Mouse (Mus musculus) midbrain, embryonic 14.5 days (tissue): ENCODE data around the gene Hip1. TPM values are rescaled to one million over a fixed set of nuclear protein-coding genes. Genes with fewer than 3 reads are reported as not detected.
A peak's percentile ranks its signal among the peaks of the same experiment; 100 is the strongest.

Experiments
- ATAC-seq: fragments of 200-750 bp; cut with Nextera tagmentation; 2 replicates; pipeline ENCODE4 v1.8.0; 2017; ENCODE audit warnings: moderate number of reproducible peaks, moderate library complexity; ENCODE audit not compliant: low FRiP score, low TSS enrichment
- DNase-seq: peaks from one replicate; pipeline ENCODE4 v3.0.0-alpha.2; 2015
- H3K27ac ChIP-seq: fragments of 300-500 bp; sonication (generic); replicated peaks from 2 replicates; pipeline ENCODE4 v1.5.1; 2014; ENCODE audit warnings: mild to moderate bottlenecking, low read depth, low read length, moderate library complexity
- H3K27me3 ChIP-seq: fragments of 300-500 bp; sonication (generic); 2 replicates; pipeline ENCODE4 v1.6.1; 2014; ENCODE audit warnings: low read length, control low read depth, mixed read lengths; ENCODE audit not compliant: control insufficient read depth, insufficient read depth
- H3K36me3 ChIP-seq: fragments of 300-500 bp; sonication (generic); 2 replicates; pipeline ENCODE4 v1.6.1; 2014; ENCODE audit warnings: low read length, control low read depth; ENCODE audit not compliant: control insufficient read depth, insufficient read depth
- H3K4me1 ChIP-seq: fragments of 300-500 bp; sonication (generic); 2 replicates; pipeline ENCODE4 v1.6.1; 2014; ENCODE audit warnings: mild to moderate bottlenecking, antibody characterized with exemption, low read length, control low read depth; ENCODE audit not compliant: control insufficient read depth, insufficient read depth
- H3K4me2 ChIP-seq: fragments of 300-500 bp; sonication (generic); 2 replicates; pipeline ENCODE4 v1.6.1; 2014; ENCODE audit warnings: mild to moderate bottlenecking, low read length, moderate library complexity
- H3K4me3 ChIP-seq: fragments of 300-500 bp; sonication (generic); replicated peaks from 2 replicates; pipeline ENCODE4 v1.5.1; 2014; ENCODE audit warnings: low read depth, low read length
- H3K9ac ChIP-seq: fragments of 300-500 bp; sonication (generic); replicated peaks from 2 replicates; pipeline ENCODE4 v1.6.1; 2014; ENCODE audit warnings: mild to moderate bottlenecking, low read length, moderate library complexity
- H3K9me3 ChIP-seq: fragments of 300-500 bp; sonication (generic); 2 replicates; pipeline ENCODE4 v1.6.1; 2016; ENCODE audit warnings: low read length, control low read depth, mixed read lengths; ENCODE audit not compliant: control insufficient read depth
- WGBS: fragments of 180-500 bp; shearing (Covaris S2); extraction: QIAGEN DNeasy Blood & Tissue Kit; methylation state at CpG from one replicate; pipeline ENCODE4 v1.1.7; 2014; 5-methylcytosine and 5-hydroxymethylcytosine counted together
- polyA plus RNA-seq: library from polyadenylated mRNA; unstranded; fragments of >200 nt; fragmentation: Nextera tagmentation; extraction: Ambion mirVana; gene quantifications from 2 replicates; pipeline ENCODE4 v1.2.1, GENCODE M21; 2014

Hip1 gene
- 28.3 and 42.0 TPM in 2 replicates for polyA plus RNA-seq

- under 1% methylated on average over 46 of the region's 46 CpGs for WGBS
- H3K4me3 ChIP-seq: peak within 1 kb of the TSS; percentile 68
- no peaks in the 10 kb centered on the region for H3K36me3 ChIP-seq
- H3K27ac ChIP-seq: peak within 1 kb of the TSS; percentile 61
- no peaks in the 10 kb centered on the region for H3K9me3 ChIP-seq
- peak within 1 kb of the TSS; percentile 97 for H3K4me2 ChIP-seq
- peak within 1 kb of the TSS; percentile 72 for H3K9ac ChIP-seq
- ATAC-seq (peak; percentile 99), DNase-seq (peak; percentile 98)
- H3K27me3 ChIP-seq: no peaks in the 10 kb centered on the region
- H3K4me1 ChIP-seq: peaks cover 9% of the 10 kb centered on the region
Measured at GRCm38 (mm10) chr5:135544865-135545797, at the start of gene Hip1. Hip1 (minus strand) TSS chr5:135545120.

- DNase-seq: no peak
- Histone ChIP-seq H3K4me2 (no peak overlapping the region), H3K36me3 (no peaks in the 10 kb centered on the region), H3K27ac (no peak overlapping the region), H3K9me3 (no peaks in the 10 kb centered on the region; the same call in 1 of the 2 replicates), H3K4me1 (no peaks in the 10 kb centered on the region), H3K9ac (no peak overlapping the region), H3K4me3 (no peak overlapping the region), H3K27me3 (no peaks in the 10 kb centered on the region)
- ATAC-seq: no peak
- WGBS: 80% methylated on average over 10 of the region's 12 CpGs
Measured at GRCm38 (mm10) chr5:135589996-135590784, 45.3 kb upstream of the Hip1 start.

DNA sequence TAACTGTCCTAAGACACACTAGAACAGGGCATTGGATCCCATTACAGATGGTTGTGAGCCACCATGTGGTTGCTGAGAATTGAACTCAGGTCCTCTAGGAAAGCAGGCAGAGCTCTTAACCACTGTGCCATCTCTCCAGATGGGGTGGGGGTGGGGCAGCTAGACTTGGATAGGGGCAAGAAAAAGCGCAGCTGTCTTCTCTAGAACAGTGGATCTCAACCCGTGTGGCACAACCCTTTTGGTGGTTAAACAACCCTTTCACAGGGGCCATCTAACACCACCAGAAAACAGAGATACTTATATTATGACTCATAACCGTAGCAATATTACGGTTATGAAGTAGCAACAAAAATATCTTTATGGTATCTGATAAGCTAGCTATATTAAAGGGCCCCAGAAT lies 42.8 kb upstream of the Hip1 start:
- H3K27me3 ChIP-seq: no peaks in the 10 kb centered on the region
- no peaks in the 10 kb centered on the region for H3K4me1 ChIP-seq
- no peaks in the 10 kb centered on the region for H3K36me3 ChIP-seq
- H3K9ac ChIP-seq: no peak overlapping the region
- no peaks in the 10 kb centered on the region; the same call in 1 of the 2 replicates for H3K9me3 ChIP-seq
- no peak overlapping the region for H3K4me3 ChIP-seq
- H3K4me2 ChIP-seq: no peak overlapping the region
- DNase-seq (no peak), ATAC-seq (no peak)
- WGBS: 87% methylated on average over 4 of the region's 4 CpGs
- H3K27ac ChIP-seq: no peak overlapping the region

DNA sequence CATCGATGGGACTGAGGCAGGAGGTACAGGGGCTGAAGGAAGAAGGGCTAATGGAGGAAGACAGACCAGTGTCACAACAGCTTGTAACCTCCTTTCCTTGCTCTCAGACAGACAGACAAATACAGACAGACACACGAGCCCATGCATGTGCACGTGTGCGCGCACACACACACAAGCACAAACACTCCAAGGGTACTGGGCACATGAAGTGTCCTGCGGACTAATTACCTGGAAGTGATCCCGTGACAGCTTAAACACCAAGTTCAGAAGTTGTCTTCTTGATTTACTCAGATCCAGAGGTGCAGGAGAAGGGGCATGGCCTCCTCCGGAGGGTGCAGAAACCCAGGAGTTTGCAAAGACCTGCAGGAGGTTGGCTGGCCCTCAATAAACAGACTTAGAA lies 40.8 kb upstream of the Hip1 start:
- no peak overlapping the region for H3K27ac ChIP-seq
- ATAC-seq (no peak), DNase-seq (no peak)
- 90% methylated on average over 8 of the region's 8 CpGs for WGBS
- H3K4me2 ChIP-seq: no peak overlapping the region
- no peaks in the 10 kb centered on the region for H3K9me3 ChIP-seq
- H3K27me3 ChIP-seq: no peaks in the 10 kb centered on the region
- no peak overlapping the region for H3K4me3 ChIP-seq
- no peak overlapping the region for H3K9ac ChIP-seq
- no peaks in the 10 kb centered on the region for H3K36me3 ChIP-seq
- H3K4me1 ChIP-seq: no peaks in the 10 kb centered on the region

DNA sequence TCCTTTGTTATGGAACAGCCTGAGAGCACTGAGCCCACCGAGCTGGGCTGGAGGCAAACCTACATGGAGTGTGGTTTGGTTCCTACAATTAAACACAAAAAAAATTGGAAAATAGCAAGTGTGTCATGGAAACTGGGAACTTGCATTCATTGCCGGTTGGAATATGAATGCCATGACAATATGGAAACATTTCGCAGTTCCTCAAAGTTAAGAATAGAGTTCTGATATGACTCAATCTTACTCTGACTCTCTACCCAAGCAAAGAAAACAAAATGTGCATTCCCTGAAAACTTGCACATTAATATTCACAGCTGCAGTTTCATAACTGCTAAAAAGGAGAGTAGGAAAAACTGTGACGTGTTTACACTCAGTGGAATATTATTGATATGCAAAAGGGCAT lies 37.4 kb upstream of the Hip1 start:
- H3K36me3 ChIP-seq: no peaks in the 10 kb centered on the region
- H3K9me3 ChIP-seq: no peaks in the 10 kb centered on the region
- ATAC-seq (no peak), DNase-seq (no peak)
- no peak overlapping the region for H3K27ac ChIP-seq
- no peak overlapping the region for H3K4me3 ChIP-seq
- H3K9ac ChIP-seq: no peak overlapping the region
- 82% methylated on average over 4 of the region's 4 CpGs for WGBS
- H3K4me2 ChIP-seq: no peak overlapping the region
- no peaks in the 10 kb centered on the region for H3K4me1 ChIP-seq
- H3K27me3 ChIP-seq: no peaks in the 10 kb centered on the region

- 81% methylated on average over 10 of the region's 10 CpGs for WGBS
- no peak overlapping the region for H3K4me2 ChIP-seq
- ATAC-seq (no peak), DNase-seq (peak; percentile 35)
- H3K9ac ChIP-seq: no peak overlapping the region
- H3K27me3 ChIP-seq: no peaks in the 10 kb centered on the region
- no peaks in the 10 kb centered on the region for H3K4me1 ChIP-seq
- H3K27ac ChIP-seq: no peak overlapping the region
- H3K36me3 ChIP-seq: no peaks in the 10 kb centered on the region
- H3K9me3 ChIP-seq: no peaks in the 10 kb centered on the region
- no peak overlapping the region for H3K4me3 ChIP-seq
Measured at GRCm38 (mm10) chr5:135579331-135579751, 34.4 kb upstream of the Hip1 start.

DNA sequence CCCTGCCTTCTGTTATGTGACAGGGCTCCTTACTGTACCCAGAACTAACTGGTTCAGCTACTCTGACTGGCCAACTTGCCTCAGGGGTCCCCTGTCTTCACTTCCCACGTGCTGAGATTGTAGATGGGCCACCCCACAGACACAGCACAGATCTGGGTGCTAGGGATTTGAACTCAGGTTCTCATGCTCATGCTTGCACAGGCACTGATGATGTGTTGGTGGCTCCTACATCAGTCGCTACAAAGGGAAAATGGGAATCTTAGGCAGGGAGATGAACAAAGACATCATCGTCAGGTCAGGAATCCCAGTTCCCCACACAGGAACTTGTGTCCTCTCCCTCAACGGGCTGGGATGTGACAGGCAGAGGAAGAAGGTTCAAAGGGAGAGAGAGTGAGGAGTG lies 31.1 kb upstream of the Hip1 start:
- DNase-seq (no peak), ATAC-seq (no peak)
- Histone ChIP-seq H3K36me3 (no peaks in the 10 kb centered on the region), H3K27me3 (no peaks in the 10 kb centered on the region), H3K9ac (no peak overlapping the region), H3K4me1 (no peaks in the 10 kb centered on the region), H3K9me3 (no peaks in the 10 kb centered on the region), H3K4me3 (no peak overlapping the region), H3K27ac (no peak overlapping the region), H3K4me2 (no peak overlapping the region)
- WGBS: 64% methylated on average over 4 of the region's 4 CpGs

DNA sequence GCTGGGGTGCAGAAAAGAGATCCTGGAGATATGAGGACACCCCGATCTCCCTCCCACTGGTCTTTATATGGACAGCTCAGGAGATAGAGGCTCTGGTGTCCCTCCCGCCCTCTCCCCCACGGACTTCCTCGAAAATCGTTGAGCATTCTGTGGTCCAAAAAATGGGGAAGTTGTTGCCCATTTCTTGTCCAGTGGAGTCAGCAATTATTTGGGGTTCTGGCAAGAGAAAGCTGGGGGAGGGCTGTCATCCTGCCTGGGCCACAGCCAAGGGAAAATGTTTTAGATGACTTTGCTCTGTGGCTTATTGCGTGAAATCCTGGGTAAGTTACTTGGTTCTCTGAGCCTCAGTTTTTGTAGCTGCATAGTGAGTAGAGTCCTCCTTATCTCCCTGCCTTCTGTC lies 28.1 kb upstream of the Hip1 start, which contains the start of gene Ccl24:
Gene Ccl24 (minus strand): TSS at position 44 of the 400 bp plus-strand sequence.
- H3K27me3 ChIP-seq: no peaks in the 10 kb centered on the region
- DNase-seq: no peak
- 98% methylated on average over 6 of the region's 6 CpGs for WGBS
- no peak for ATAC-seq
- no peak within 1 kb of the TSS for H3K4me2 ChIP-seq
- H3K4me3 ChIP-seq: no peak within 1 kb of the TSS
- H3K27ac ChIP-seq: no peak within 1 kb of the TSS
- H3K9me3 ChIP-seq: no peaks in the 10 kb centered on the region
- no peaks in the 10 kb centered on the region for H3K4me1 ChIP-seq
- no peaks in the 10 kb centered on the region for H3K36me3 ChIP-seq
- H3K9ac ChIP-seq: no peak within 1 kb of the TSS
